Mouse (Mus musculus) lung, postnatal 0 days (tissue): ENCODE measurements around the gene Nampt. TPM values are rescaled to one million over a fixed set of nuclear protein-coding genes. Genes with fewer than 3 reads are reported as not detected.

Experiments used
- ATAC-seq: fragments of 200-750 bp; cut with Nextera tagmentation; 2 replicates; pipeline ENCODE4 v1.8.0; 2017; ENCODE audit warnings: moderate library complexity
- DNase-seq: peaks from one replicate; pipeline ENCODE4 v3.0.0-alpha.2; 2016; ENCODE audit warnings: low spot score
- H3K27ac ChIP-seq: fragments of 300-500 bp; sonication (generic); 2 replicates; pipeline ENCODE4 v1.5.1; 2014; ENCODE audit warnings: antibody characterized with exemption, mild to moderate bottlenecking, low read length, mixed read lengths
- H3K27me3 ChIP-seq: fragments of 300-500 bp; sonication (generic); replicated peaks from 2 replicates; pipeline ENCODE4 v1.6.1; 2014; ENCODE audit warnings: low read length, mixed read lengths; ENCODE audit not compliant: insufficient read depth
- H3K36me3 ChIP-seq: fragments of 300-500 bp; sonication (generic); 2 replicates; pipeline ENCODE4 v1.6.1; 2014; ENCODE audit warnings: low read length, mixed read lengths; ENCODE audit not compliant: insufficient read depth
- H3K4me1 ChIP-seq: fragments of 300-500 bp; sonication (generic); 2 replicates; pipeline ENCODE4 v1.6.1; 2014; ENCODE audit warnings: antibody characterized with exemption, low read depth, low read length, mixed read lengths; ENCODE audit not compliant: insufficient read depth
- H3K4me2 ChIP-seq: fragments of 300-500 bp; sonication (generic); replicated peaks from 2 replicates; pipeline ENCODE4 v1.6.1; 2014; ENCODE audit warnings: low read depth, mild to moderate bottlenecking, low read length, moderate library complexity, mixed read lengths
- H3K4me3 ChIP-seq: fragments of 300-500 bp; sonication (generic); 2 replicates; pipeline ENCODE4 v1.5.1; 2014; ENCODE audit warnings: low read depth, low read length
- H3K9ac ChIP-seq: fragments of 300-500 bp; sonication (generic); replicated peaks from 2 replicates; pipeline ENCODE4 v1.6.1; 2014; ENCODE audit warnings: low read depth, mild to moderate bottlenecking
- H3K9me3 ChIP-seq: fragments of 300-500 bp; sonication (generic); 2 replicates; pipeline ENCODE4 v1.6.1; 2016; ENCODE audit warnings: low read length, mixed read lengths
- CTCF ChIP-seq: IDR thresholded peaks from 2 replicates; pipeline ENCODE4 v1.5.1; 2016; ENCODE audit warnings: antibody characterized with exemption, mild to moderate bottlenecking
- EP300 ChIP-seq: IDR thresholded peaks from 2 replicates; pipeline ENCODE4 v1.6.1; 2016; ENCODE audit warnings: antibody characterized with exemption, mild to moderate bottlenecking, control low read depth
- WGBS: fragments of 180-500 bp; shearing (Covaris S2); extraction: QIAGEN DNeasy Blood & Tissue Kit; methylation state at CpG from one replicate; pipeline ENCODE4 v1.1.7; 2014; 5-methylcytosine and 5-hydroxymethylcytosine counted together
- polyA plus RNA-seq: library from polyadenylated mRNA; unstranded; fragments of >200 nt; fragmentation: Nextera tagmentation; extraction: Ambion mirVana; gene quantifications from 2 replicates; pipeline ENCODE4 v1.2.1, GENCODE M21; 2015

Gene Nampt
- polyA plus RNA-seq, 1 experiment from 2014 or later = 18.7 TPM

GRCm38 (mm10) chr12:32801078-32801477 lies 18.3 kb upstream of the Nampt start:
- no peaks in the 10 kb centered on the region for H3K36me3 ChIP-seq
- TF ChIP-seq EP300 (no peak), CTCF (no peak)
- no peaks in the 10 kb centered on the region for H3K4me1 ChIP-seq
- no peak overlapping the region for H3K4me3 ChIP-seq
- no peaks in the 10 kb centered on the region for H3K9me3 ChIP-seq
- H3K4me2 ChIP-seq = no peak overlapping the region
- 52% methylated on average over 7 of the region's 7 CpGs for WGBS
- no peak overlapping the region for H3K27ac ChIP-seq
- no peak for ATAC-seq
- DNase-seq = peak; percentile 36
- no peak overlapping the region for H3K9ac ChIP-seq
- H3K27me3 ChIP-seq = no peaks in the 10 kb centered on the region

DNA sequence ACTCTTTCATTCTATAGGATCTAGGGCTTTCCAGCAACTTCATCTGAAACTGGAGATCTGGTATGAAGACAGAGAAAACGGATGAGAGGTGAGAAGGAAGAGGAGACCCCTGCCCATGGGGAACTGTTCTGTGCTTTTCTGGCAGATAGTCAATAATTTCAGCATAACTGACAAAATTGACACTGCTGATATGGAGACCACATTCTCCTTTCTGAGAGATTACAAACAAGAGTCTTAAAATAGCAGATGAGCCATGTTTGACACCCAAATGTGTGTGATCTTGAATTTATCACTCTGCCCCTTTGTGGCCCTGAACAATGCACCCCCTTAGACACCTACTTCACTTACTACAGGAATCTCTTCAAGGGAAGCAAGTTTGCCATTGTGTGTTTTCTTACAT lies 13.8 kb upstream of the Nampt start:
- 61% methylated on average over 1 of the region's 1 CpGs for WGBS
- H3K4me2 ChIP-seq = no peak overlapping the region
- ATAC-seq = no peak

DNA sequence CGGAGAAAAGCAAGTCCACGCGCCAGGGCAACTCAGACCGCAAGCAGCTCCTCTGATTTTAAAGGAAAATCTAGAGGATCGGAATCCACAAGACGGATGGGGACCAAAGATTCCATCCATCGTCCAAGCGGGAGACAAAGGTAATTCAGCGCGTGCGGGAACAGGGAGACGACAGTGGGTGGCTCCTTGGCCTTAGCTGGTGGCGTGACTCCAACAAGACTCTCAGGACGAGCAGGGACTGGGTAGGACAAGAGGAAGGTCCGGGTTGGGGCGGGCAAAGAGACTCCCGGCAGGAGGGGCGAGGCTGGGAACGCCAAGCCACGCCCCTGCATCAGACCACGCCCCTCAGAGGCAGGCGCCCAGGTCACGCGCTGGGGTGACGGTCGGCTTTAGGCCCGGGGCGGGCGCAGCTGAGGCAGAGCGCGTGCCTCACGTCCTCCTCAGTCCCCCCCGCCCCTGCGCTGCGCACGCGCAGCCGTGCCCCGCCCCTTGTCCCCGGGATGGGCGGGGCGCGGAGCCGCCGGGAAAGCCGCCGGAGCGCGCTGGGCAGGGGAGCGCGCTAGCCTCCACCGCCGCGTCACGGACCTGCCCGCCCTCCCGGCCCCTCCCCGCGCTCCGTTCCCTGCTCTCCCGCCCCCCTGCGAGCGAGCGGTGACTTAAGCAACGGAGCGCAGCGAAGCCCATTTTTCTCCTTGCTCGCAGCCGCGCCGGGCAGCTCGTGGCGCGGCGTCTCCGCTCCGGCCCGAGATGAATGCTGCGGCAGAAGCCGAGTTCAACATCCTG lies 669 bp downstream of the Nampt start:
- peak overlapping the region; percentile 69 for H3K9ac ChIP-seq
- WGBS = under 1% methylated on average over 52 of the region's 80 CpGs
- peak; percentile 62; the same call in 1 of the 2 replicates for TF ChIP-seq EP300
- peak; percentile 20 for TF ChIP-seq CTCF
- no peaks in the 10 kb centered on the region for H3K36me3 ChIP-seq
- DNase-seq = peak; percentile 98
- H3K9me3 ChIP-seq = no peaks in the 10 kb centered on the region
- ATAC-seq = peak; percentile 96
- H3K27me3 ChIP-seq = no peaks in the 10 kb centered on the region
- H3K4me3 ChIP-seq = peak overlapping the region; percentile 94
- H3K4me1 ChIP-seq = no peaks in the 10 kb centered on the region
- peak overlapping the region; percentile 79 for H3K4me2 ChIP-seq
- H3K27ac ChIP-seq = peak overlapping the region; percentile 93

More for the DNA sequence above, 13.8 kb upstream of the Nampt start:
- H3K27me3 ChIP-seq = no peaks in the 10 kb centered on the region
- no peaks in the 10 kb centered on the region for H3K36me3 ChIP-seq
- TF ChIP-seq CTCF (no peak), EP300 (no peak)
- no peaks in the 10 kb centered on the region for H3K4me1 ChIP-seq
- no peaks in the 10 kb centered on the region for H3K9me3 ChIP-seq
- no peak for DNase-seq
- H3K27ac ChIP-seq = no peak overlapping the region
- no peak overlapping the region for H3K4me3 ChIP-seq
- no peak overlapping the region for H3K9ac ChIP-seq

DNA sequence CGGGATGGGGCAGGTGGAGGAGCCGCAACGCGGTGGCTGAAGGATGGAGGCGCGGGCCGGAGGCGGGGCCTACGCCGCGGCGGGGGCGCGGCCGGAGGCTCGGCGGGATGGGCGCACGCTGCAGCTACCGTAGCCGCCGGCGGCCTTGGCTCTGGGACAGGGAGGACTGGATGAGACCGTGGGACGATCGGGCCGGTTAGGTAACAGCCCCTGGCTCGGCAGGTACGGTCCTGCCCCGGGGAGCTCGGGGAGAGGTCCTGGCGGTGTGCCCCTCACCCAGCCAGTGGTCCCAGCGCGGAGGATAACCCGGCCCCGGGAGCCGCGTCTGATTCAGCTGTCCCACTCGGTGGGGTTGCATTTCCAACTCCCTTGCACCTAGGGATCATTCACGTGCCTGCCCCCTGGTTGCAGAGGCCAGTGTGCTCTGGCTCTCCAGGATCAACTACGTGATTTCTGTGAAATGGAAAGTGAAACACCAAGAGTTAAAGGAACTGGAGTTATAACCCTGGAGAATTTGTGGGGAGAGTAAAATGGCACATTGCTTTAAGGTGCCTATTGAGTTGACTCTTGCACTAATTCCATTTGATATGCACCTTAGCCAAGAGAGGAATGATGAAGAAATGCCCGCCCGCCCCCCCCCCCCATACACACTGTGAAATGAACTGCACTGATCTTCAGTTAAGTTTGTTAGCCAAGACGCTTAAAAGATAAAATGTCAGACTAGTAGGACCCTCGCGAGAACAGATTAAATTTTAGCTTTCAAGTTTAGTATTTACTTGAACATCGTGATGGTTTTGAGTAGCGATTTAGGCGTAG lies 1.6 kb downstream of the Nampt start:
- H3K27ac ChIP-seq = peak overlapping the region; percentile 89
- DNase-seq (peak; percentile 79), ATAC-seq (peak; percentile 73)
- WGBS = 2% methylated on average over 31 of the region's 49 CpGs
- no peaks in the 10 kb centered on the region for H3K36me3 ChIP-seq
- H3K27me3 ChIP-seq = no peaks in the 10 kb centered on the region
- H3K4me2 ChIP-seq = peak overlapping the region; percentile 79
- peak overlapping the region; percentile 69 for H3K9ac ChIP-seq
- H3K4me1 ChIP-seq = no peaks in the 10 kb centered on the region
- H3K4me3 ChIP-seq = peak overlapping the region; percentile 94
- peak; percentile 53 for TF ChIP-seq CTCF
- TF ChIP-seq EP300 = no peak
- H3K9me3 ChIP-seq = no peaks in the 10 kb centered on the region

- peak overlapping the region; percentile 89 for H3K27ac ChIP-seq
These were observed 2.2 kb downstream of the Nampt start for GRCm38 (mm10) chr12:32821504-32822011.

DNA sequence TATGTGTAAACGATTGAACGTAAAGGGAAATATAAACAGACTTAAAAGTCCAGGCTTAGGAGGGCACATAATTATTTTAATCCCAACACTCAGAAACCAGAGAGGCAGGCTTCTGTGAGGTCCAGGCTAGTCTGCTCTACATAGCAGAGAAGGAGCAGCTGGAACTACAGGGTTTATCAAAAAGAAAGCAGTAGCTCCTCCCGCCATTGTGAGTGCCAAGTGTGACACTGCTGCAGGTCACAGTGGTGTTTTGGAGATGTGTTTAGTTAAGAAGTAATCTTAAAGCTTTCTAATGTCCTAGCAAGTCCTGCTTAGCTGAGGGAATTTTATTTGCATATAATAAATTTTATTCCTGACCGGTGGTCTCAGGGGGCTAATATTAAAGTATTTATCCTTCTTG lies 2.7 kb downstream of the Nampt start:
- Histone ChIP-seq H3K9ac (no peak overlapping the region), H3K36me3 (no peaks in the 10 kb centered on the region), H3K4me1 (no peaks in the 10 kb centered on the region), H3K9me3 (no peaks in the 10 kb centered on the region), H3K4me2 (peak overlapping the region; percentile 79; the same call in 1 of the 2 replicates), H3K27me3 (no peaks in the 10 kb centered on the region), H3K4me3 (no peak overlapping the region), H3K27ac (no peak overlapping the region)
- TF ChIP-seq EP300 (no peak), CTCF (no peak)
- DNase-seq (peak; percentile 31), ATAC-seq (no peak)
- 53% methylated on average over 4 of the region's 4 CpGs for WGBS

More at GRCm38 (mm10) chr12:32821504-32822011, 2.2 kb downstream of the Nampt start:
- H3K36me3 ChIP-seq = no peaks in the 10 kb centered on the region
- H3K9me3 ChIP-seq = no peaks in the 10 kb centered on the region
- 42% methylated on average over 2 of the region's 2 CpGs for WGBS
- no peak overlapping the region for H3K9ac ChIP-seq
- no peaks in the 10 kb centered on the region for H3K4me1 ChIP-seq
- peak overlapping the region; percentile 94 for H3K4me3 ChIP-seq
- DNase-seq = no peak
- no peak for ATAC-seq
- H3K4me2 ChIP-seq = peak overlapping the region; percentile 79
- H3K27me3 ChIP-seq = no peaks in the 10 kb centered on the region
- TF ChIP-seq EP300 (no peak), CTCF (no peak)
